Mouse (Mus musculus) lung, adult 2 months (tissue): ENCODE measurements at regions not wholly inside any gene's neighbourhood (a gene's known extent, or its start where the extent isn't known, plus 50 kb on each side); places are given as distances from the start of the nearest gene placed in this dataset.

Source experiments
- DNase-seq: peaks from one replicate; pipeline ENCODE4 v3.0.0; 2022
- H3K4me1 ChIP-seq: fragments of 200-500 bp; 2 replicates; pipeline ENCODE4 v1.6.1; 2011; ENCODE audit warnings: low read length; ENCODE audit not compliant: control insufficient read depth, insufficient read depth
- H3K4me3 ChIP-seq: fragments of 200-500 bp; replicated peaks from 2 replicates; pipeline ENCODE3; 2011; ENCODE audit warnings: low read depth, mild to moderate bottlenecking, control low read depth, low read length; ENCODE audit errors: extremely low read depth
- CTCF ChIP-seq: fragments of 200-500 bp; IDR thresholded peaks from 2 replicates; pipeline ENCODE4 v1.5.1; 2011; ENCODE audit warnings: mild to moderate bottlenecking, low read length, control low read depth; ENCODE audit not compliant: insufficient read depth
- POLR2A ChIP-seq: fragments of 200-500 bp; IDR thresholded peaks from 2 replicates; pipeline ENCODE4 v1.6.1; 2011; ENCODE audit warnings: low read depth, mild to moderate bottlenecking, control low read depth, low read length, borderline replicate concordance; ENCODE audit errors: extremely low read depth
- WGBS: fragments of 180-500 bp; shearing (Covaris S2); methylation state at CpG from one replicate; pipeline ENCODE4 v1.1.7; 2018; 5-methylcytosine and 5-hydroxymethylcytosine counted together

GRCm38 (mm10) chr16:53063061-53063460 is 609.2 kb upstream of the Alcam start:
- H3K4me3 ChIP-seq: no peak overlapping the region
- 52% methylated on average over 5 of the region's 5 CpGs for WGBS

GRCm38 (mm10) chr16:53026056-53026455 is 572.2 kb upstream of the Alcam start:
- 52% methylated on average over 1 of the region's 1 CpGs for WGBS
- DNase-seq: no peak
- Histone ChIP-seq H3K4me1 (no peaks in the 10 kb centered on the region), H3K4me3 (no peak overlapping the region)
- TF ChIP-seq POLR2A: no peak
- no peak for TF ChIP-seq CTCF

More at GRCm38 (mm10) chr16:53063061-53063460, 609.2 kb upstream of the Alcam start:
- DNase-seq: no peak
- no peaks in the 10 kb centered on the region for H3K4me1 ChIP-seq
- no peak for TF ChIP-seq POLR2A
- no peak for TF ChIP-seq CTCF

GRCm38 (mm10) chr16:53011847-53012246 is 558.0 kb upstream of the Alcam start:
- Histone ChIP-seq H3K4me3 (no peak overlapping the region), H3K4me1 (no peaks in the 10 kb centered on the region)
- DNase-seq: peak; percentile 4
- TF ChIP-seq POLR2A: no peak
- no peak for TF ChIP-seq CTCF
- WGBS: 57% methylated on average over 1 of the region's 1 CpGs

GRCm38 (mm10) chr16:52988852-52989397 is 535.1 kb upstream of the Alcam start:
- WGBS: 60% methylated on average over 1 of the region's 1 CpGs
- no peak for DNase-seq
- Histone ChIP-seq H3K4me1 (no peaks in the 10 kb centered on the region), H3K4me3 (no peak overlapping the region)
- TF ChIP-seq CTCF: no peak
- TF ChIP-seq POLR2A: no peak

- WGBS: 48% methylated on average over 1 of the region's 1 CpGs
Observed at GRCm38 (mm10) chr16:52984336-52984735, 530.5 kb upstream of the Alcam start.

GRCm38 (mm10) chr16:52980995-52981394 is 527.1 kb upstream of the Alcam start:
- DNase-seq: no peak
- no peak for TF ChIP-seq POLR2A
- no peak for TF ChIP-seq CTCF
- Histone ChIP-seq H3K4me3 (no peak overlapping the region), H3K4me1 (no peaks in the 10 kb centered on the region)
- WGBS: 86% methylated on average over 2 of the region's 2 CpGs

More at GRCm38 (mm10) chr16:52984336-52984735, 530.5 kb upstream of the Alcam start:
- H3K4me3 ChIP-seq: no peak overlapping the region
- H3K4me1 ChIP-seq: no peaks in the 10 kb centered on the region
- no peak for TF ChIP-seq POLR2A
- no peak for TF ChIP-seq CTCF
- no peak for DNase-seq

- Histone ChIP-seq H3K4me1 (no peaks in the 10 kb centered on the region), H3K4me3 (no peak overlapping the region)
- WGBS: 93% methylated on average over 2 of the region's 2 CpGs
- TF ChIP-seq CTCF (no peak), POLR2A (no peak)
- DNase-seq: no peak
Observed at GRCm38 (mm10) chr16:52972811-52973210, 518.9 kb upstream of the Alcam start.

GRCm38 (mm10) chr16:52947679-52948078 is 493.8 kb upstream of the Alcam start:
- Histone ChIP-seq H3K4me1 (no peaks in the 10 kb centered on the region), H3K4me3 (no peak overlapping the region)
- 70% methylated on average over 4 of the region's 4 CpGs for WGBS
- no peak for TF ChIP-seq CTCF
- no peak for TF ChIP-seq POLR2A
- no peak for DNase-seq

- Histone ChIP-seq H3K4me3 (no peak overlapping the region), H3K4me1 (no peaks in the 10 kb centered on the region)
- TF ChIP-seq CTCF: no peak
- DNase-seq: no peak
- 49% methylated on average over 1 of the region's 1 CpGs for WGBS
Observed at GRCm38 (mm10) chr16:52934749-52935148, 480.9 kb upstream of the Alcam start.

GRCm38 (mm10) chr16:52931978-52932377 is 478.1 kb upstream of the Alcam start:
- no peak overlapping the region for H3K4me3 ChIP-seq
- WGBS: 62% methylated on average over 3 of the region's 3 CpGs
- TF ChIP-seq POLR2A (no peak), CTCF (no peak)
- H3K4me1 ChIP-seq: no peaks in the 10 kb centered on the region
- no peak for DNase-seq
